Mouse (Mus musculus): ENCODE data around the gene Dcxr.
A peak's percentile ranks its signal among the peaks of the same experiment; 100 is the strongest.
"Not testable (repeated sequence)": the region's sequence is repeated elsewhere in the genome, so short reads cannot be mapped to it uniquely, and the experiment has no call there.

The Dcxr gene

GRCm38 (mm10) chr11:120707969-120708368 is 19.1 kb downstream of the Dcxr start:
- no peak for DNase-seq

GRCm38 (mm10) chr11:120707225-120707624 is 19.9 kb downstream of the Dcxr start:
- no peak for DNase-seq

- no peak for DNase-seq
Observed at GRCm38 (mm10) chr11:120706120-120706519, 21.0 kb downstream of the Dcxr start.

GRCm38 (mm10) chr11:120704486-120705325 is 22.4 kb downstream of the Dcxr start:
- DNase-seq, result no peak

- DNase-seq, result no peak
Observed at GRCm38 (mm10) chr11:120703696-120704454, 23.2 kb downstream of the Dcxr start.

GRCm38 (mm10) chr11:120697741-120698140 is 29.3 kb downstream of the Dcxr start:
- no peak for DNase-seq

- no peak for DNase-seq
Observed at GRCm38 (mm10) chr11:120696568-120696967, 30.5 kb downstream of the Dcxr start.

GRCm38 (mm10) chr11:120695641-120696040 is 31.4 kb downstream of the Dcxr start:
- DNase-seq, result no peak

- no peak for DNase-seq
Observed at GRCm38 (mm10) chr11:120695184-120695583, 31.9 kb downstream of the Dcxr start.

- no peak for DNase-seq
Observed at GRCm38 (mm10) chr11:120693461-120693860, 33.6 kb downstream of the Dcxr start.

GRCm38 (mm10) chr11:120692471-120693011 is 34.5 kb downstream of the Dcxr start:
- DNase-seq, result no peak

- DNase-seq, result no peak
Observed at GRCm38 (mm10) chr11:120689365-120689764, 37.7 kb downstream of the Dcxr start.

GRCm38 (mm10) chr11:120686650-120687272 is 40.3 kb downstream of the Dcxr start:
- no peak for DNase-seq

- DNase-seq, result no peak
Observed at GRCm38 (mm10) chr11:120684660-120685059, 42.4 kb downstream of the Dcxr start.

GRCm38 (mm10) chr11:120684086-120684485 is 43.0 kb downstream of the Dcxr start:
- DNase-seq, result no peak

- no peak for DNase-seq
Observed at GRCm38 (mm10) chr11:120683536-120683935, 43.5 kb downstream of the Dcxr start.

GRCm38 (mm10) chr11:120682683-120683082 is 44.4 kb downstream of the Dcxr start:
- DNase-seq, result no peak

GRCm38 (mm10) chr11:120679909-120680308 is 47.2 kb downstream of the Dcxr start:
- DNase-seq, result peak in 1 of 2 experiments; percentile 33

- no peak for DNase-seq
Observed at GRCm38 (mm10) chr11:120676951-120677350, 50.1 kb downstream of the Dcxr start.

- not testable (repeated sequence) for DNase-seq
Observed at GRCm38 (mm10) chr11:120675875-120676274, 51.2 kb downstream of the Dcxr start.
